Mouse (Mus musculus) bone marrow, adult 2 months (tissue): Measurements from ENCODE around the gene Mpped2. TPM values are rescaled to one million over a fixed set of nuclear protein-coding genes. Genes with fewer than 3 reads are reported as not detected.

Experiments
- H3K27ac ChIP-seq: fragments of 200-500 bp; 2 replicates; pipeline ENCODE4 v1.5.1; 2012; ENCODE audit warnings: low read depth, mild to moderate bottlenecking, control low read depth, inconsistent platforms, low read length; ENCODE audit not compliant: control insufficient read depth, poor library complexity, insufficient read depth
- H3K4me1 ChIP-seq: fragments of 200-500 bp; 2 replicates; pipeline ENCODE4 v1.6.1; 2011; ENCODE audit warnings: low read length; ENCODE audit not compliant: control insufficient read depth, insufficient read depth
- H3K4me3 ChIP-seq: fragments of 200-500 bp; replicated peaks from 2 replicates; pipeline ENCODE3; 2011; ENCODE audit warnings: mild to moderate bottlenecking, low read depth, low read length, control low read depth; ENCODE audit not compliant: control insufficient read depth
- CTCF ChIP-seq: fragments of 200-500 bp; IDR thresholded peaks from 2 replicates; pipeline ENCODE4 v1.5.1; 2011; ENCODE audit warnings: low read length, control low read depth; ENCODE audit not compliant: control insufficient read depth, insufficient read depth
- POLR2A ChIP-seq: fragments of 200-500 bp; IDR thresholded peaks from 2 replicates; pipeline ENCODE4 v1.6.1; 2011; ENCODE audit warnings: low read depth, mild to moderate bottlenecking, control low read depth, low read length, borderline replicate concordance; ENCODE audit not compliant: control insufficient read depth
- WGBS: fragments of 180-500 bp; shearing (Covaris S2); methylation state at CpG from one replicate; pipeline ENCODE4 v1.1.7; 2018; 5-methylcytosine and 5-hydroxymethylcytosine counted together
- polyA plus RNA-seq: library from polyadenylated mRNA; stranded (reverse); fragments of >200 nt; gene quantifications from 2 replicates; pipeline ENCODE4 v1.2.4, GENCODE M21; 2011; ENCODE audit warnings: low replicate concordance; ENCODE audit not compliant: missing spikeins, insufficient read depth, insufficient read length

The Mpped2 gene
- polyA plus RNA-seq, 1 experiment: 0.52 TPM

GRCm38 (mm10) chr2:106693702-106694566 lies 865 bp downstream of the Mpped2 start:
- TF ChIP-seq POLR2A (no peak), CTCF (no peak)
- H3K4me3 ChIP-seq: no peak overlapping the region
- WGBS: under 1% methylated on average over 85 of the region's 91 CpGs
- no peaks in the 10 kb centered on the region for H3K4me1 ChIP-seq
- no peak overlapping the region for H3K27ac ChIP-seq

GRCm38 (mm10) chr2:106694567-106694885 lies 1.5 kb downstream of the Mpped2 start:
- H3K27ac ChIP-seq: no peak overlapping the region
- TF ChIP-seq POLR2A (no peak), CTCF (no peak)
- H3K4me3 ChIP-seq: no peak overlapping the region
- WGBS: 1% methylated on average over 10 of the region's 10 CpGs
- no peaks in the 10 kb centered on the region for H3K4me1 ChIP-seq

GRCm38 (mm10) chr2:106694886-106695733 lies 2.0 kb downstream of the Mpped2 start:
- H3K4me3 ChIP-seq: no peak overlapping the region
- no peak overlapping the region for H3K27ac ChIP-seq
- WGBS: 2% methylated on average over 41 of the region's 41 CpGs
- TF ChIP-seq CTCF: no peak
- TF ChIP-seq POLR2A: no peak
- no peaks in the 10 kb centered on the region for H3K4me1 ChIP-seq

GRCm38 (mm10) chr2:106695734-106696022 lies 2.6 kb downstream of the Mpped2 start:
- H3K27ac ChIP-seq: no peak overlapping the region
- WGBS: 6% methylated on average over 13 of the region's 13 CpGs
- no peak for TF ChIP-seq POLR2A
- TF ChIP-seq CTCF: no peak
- no peak overlapping the region for H3K4me3 ChIP-seq
- no peaks in the 10 kb centered on the region for H3K4me1 ChIP-seq

- no peak for TF ChIP-seq POLR2A
- no peak for TF ChIP-seq CTCF
- H3K27ac ChIP-seq: no peak overlapping the region
- 83% methylated on average over 8 of the region's 8 CpGs for WGBS
- no peak overlapping the region for H3K4me3 ChIP-seq
- no peaks in the 10 kb centered on the region for H3K4me1 ChIP-seq
These were observed 3.3 kb downstream of the Mpped2 start for GRCm38 (mm10) chr2:106696372-106696771.

GRCm38 (mm10) chr2:106705664-106706063 lies 12.6 kb downstream of the Mpped2 start:
- no peaks in the 10 kb centered on the region for H3K4me1 ChIP-seq
- 75% methylated on average over 5 of the region's 5 CpGs for WGBS
- no peak for TF ChIP-seq CTCF
- no peak for TF ChIP-seq POLR2A
- no peak overlapping the region for H3K27ac ChIP-seq
- no peak overlapping the region for H3K4me3 ChIP-seq

GRCm38 (mm10) chr2:106707136-106707535 lies 14.1 kb downstream of the Mpped2 start:
- no peak for TF ChIP-seq POLR2A
- TF ChIP-seq CTCF: no peak
- Histone ChIP-seq H3K4me1 (no peaks in the 10 kb centered on the region), H3K4me3 (no peak overlapping the region), H3K27ac (no peak overlapping the region)
- WGBS: 87% methylated on average over 2 of the region's 2 CpGs

- WGBS: 75% methylated on average over 7 of the region's 7 CpGs
- Histone ChIP-seq H3K4me3 (no peak overlapping the region), H3K4me1 (no peaks in the 10 kb centered on the region), H3K27ac (no peak overlapping the region)
- TF ChIP-seq POLR2A (no peak), CTCF (no peak)
These were observed 17.9 kb downstream of the Mpped2 start for GRCm38 (mm10) chr2:106710862-106711477.
